Mouse (Mus musculus) natural killer cell, adult 2 months (primary cell): ENCODE measurements around the gene Ms4a18.

ENCODE experiments used
- DNase-seq, 2 experiments: peaks; one replicate each; pipeline ENCODE4 v3.0.0; 2022; ENCODE audit warnings: low spot score in 2 of 2

The Ms4a18 gene

DNA sequence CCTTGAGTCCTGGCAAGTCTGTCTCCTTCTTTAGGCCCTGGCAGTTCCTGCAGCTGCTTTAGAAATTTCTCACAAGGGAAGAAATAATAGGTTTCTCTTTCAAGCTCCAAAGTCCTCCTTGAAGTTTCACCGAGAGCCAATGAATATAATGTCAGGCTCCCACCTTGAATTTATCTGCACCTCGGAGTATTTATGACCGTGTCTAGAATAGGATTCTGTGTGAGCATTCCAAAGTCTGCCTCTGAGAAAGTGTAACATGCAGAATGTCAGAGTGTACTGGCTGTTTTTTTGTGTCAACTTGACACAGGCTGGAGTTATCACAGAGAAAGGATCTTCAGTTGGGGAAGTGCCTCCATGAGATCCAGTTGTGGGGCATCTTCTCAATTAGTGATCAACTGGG is at the start of gene Ms4a18:
Gene Ms4a18 (minus strand): TSS at position 141 of the 400 bp plus-strand sequence.
- DNase-seq: no peak

DNA sequence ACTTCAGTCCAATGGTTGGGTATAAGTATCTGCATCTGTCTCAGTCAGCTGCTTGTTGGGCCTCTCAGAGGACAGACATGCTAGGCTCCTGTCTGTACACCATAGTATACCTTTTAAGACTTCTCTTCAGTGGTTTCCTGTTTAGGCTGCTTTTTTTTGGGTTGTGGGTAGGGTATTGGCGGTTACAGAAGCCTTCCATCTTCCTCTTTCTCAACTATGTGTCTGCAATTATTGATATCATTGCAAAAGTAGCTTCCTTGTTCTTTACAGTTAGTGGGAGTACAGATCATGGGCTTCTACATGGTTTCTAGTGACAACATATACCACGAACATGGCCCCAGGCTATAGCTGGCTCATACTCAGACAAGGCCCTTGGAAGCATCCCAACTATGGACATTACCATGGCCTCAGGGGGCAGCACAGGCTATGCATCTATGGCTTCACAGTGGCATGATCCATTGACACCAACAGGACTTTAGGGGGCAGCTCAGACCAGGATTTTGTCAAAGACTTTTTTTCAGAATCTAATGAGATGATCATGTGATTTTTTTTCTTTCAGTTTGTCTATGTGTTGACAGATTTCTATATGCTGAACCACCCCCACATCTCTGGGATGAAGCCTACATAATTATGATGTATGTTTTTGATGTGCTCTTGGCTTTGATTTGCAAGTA is 47.5 kb upstream of the Ms4a18 start:
- DNase-seq: peak; percentile 44 to 50

- DNase-seq: no peak
Measured at GRCm38 (mm10) chr19:11060900-11061299, 43.1 kb upstream of the Ms4a18 start.

DNA sequence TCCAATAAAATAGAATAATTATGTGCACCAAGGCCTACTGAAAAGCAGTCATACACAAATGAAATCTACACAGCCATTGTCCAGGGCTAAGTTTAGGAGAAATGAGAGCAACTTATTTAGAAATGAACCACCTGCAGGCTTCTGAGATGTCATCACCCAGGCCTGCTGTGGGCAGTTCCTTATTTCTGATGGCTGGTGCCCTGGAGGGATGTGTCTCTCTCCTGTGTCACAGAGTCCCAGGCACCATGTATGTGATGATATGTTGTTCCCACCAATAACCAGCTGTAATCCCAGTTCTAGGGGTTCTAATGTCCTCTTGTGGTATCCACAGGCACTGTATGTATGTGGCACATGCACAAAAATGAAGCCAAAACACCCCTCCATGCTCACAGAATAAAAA is 42.1 kb upstream of the Ms4a18 start:
- DNase-seq: no peak

DNA sequence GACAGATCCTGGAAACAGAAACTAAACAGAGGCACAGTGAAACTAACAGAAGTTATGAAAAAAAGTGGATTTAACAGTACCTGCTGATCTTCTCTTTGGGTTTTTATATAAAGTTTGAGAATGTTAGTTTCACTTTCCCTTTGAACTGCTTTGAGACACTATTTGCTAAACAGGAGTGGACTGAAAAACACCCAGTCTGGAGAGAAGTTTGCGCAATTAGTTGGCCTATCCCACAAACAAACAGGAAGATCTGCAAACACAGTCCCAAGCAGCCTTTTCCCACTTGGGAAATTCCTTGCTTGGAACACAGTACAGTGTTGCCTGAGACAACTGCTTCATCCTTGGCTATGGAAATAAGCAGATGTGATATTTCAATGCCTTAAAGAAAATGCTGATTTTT is 37.9 kb upstream of the Ms4a18 start:
- peak in 1 of 2 experiments; percentile 33 for DNase-seq

DNA sequence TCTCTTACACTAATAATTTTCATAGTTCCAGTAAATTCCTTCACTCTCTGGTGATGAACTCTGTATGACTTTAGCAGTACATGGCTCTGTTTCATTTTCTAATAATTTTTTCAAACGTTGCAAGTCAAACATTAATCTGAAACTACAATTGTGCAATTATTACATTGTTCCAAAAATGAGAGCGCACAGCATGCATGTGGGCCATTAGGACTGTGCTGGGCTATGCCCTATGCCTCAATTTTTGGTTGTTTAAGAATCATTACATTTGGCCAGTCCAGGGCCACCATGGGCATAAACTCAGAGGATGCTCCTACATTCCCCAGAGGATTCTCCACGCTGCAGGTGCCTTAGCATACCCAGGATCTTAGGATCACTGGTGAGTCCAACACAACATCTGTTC is 35.4 kb upstream of the Ms4a18 start:
- DNase-seq: no peak

- peak; percentile 41 to 71 for DNase-seq
Measured at GRCm38 (mm10) chr19:11052877-11053276, 35.0 kb upstream of the Ms4a18 start.

DNA sequence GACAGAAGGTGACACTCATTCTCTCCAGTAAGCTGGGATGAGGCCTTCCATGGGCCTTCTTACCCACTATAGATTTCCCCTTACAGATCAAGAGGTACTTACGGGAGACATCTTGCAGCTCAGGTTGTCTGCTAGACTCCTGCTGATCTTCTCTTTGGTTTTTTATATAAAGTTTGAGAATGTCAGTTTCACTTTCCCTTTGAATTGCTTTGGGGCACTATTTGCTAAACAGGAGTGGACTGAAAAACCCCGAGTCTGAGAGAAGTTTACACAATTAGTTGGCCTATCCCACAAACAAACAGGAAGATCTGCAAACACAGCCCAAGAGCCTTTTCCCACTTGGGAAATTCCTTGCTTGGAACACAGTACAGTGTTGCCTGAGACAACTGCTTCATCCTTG is 32.5 kb upstream of the Ms4a18 start:
- DNase-seq: peak; percentile 29 to 56

DNA sequence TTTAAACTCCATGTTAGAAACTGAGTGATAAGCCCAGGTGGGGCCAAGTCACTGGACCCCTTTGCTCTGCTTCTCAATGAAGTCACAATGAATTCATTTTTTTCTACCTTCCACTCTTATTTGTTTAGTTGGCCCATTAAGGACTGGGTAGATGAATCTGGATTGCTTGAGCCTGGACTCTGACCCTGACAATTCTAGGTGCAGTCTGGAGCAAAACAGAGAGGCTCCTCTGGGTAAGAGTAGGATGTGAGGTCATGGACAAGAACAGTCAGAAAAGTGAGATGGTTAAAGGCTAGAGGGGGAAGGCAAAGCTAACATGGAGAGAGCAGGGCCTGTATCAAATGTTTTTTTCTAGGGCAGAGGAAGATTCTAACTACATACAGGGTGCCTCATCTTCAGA is 31.6 kb upstream of the Ms4a18 start:
- DNase-seq: no peak

GRCm38 (mm10) chr19:11048503-11048902 is 30.7 kb upstream of the Ms4a18 start:
- no peak for DNase-seq

GRCm38 (mm10) chr19:11048009-11048408 is 30.2 kb upstream of the Ms4a18 start:
- peak; percentile 44 to 53 for DNase-seq

GRCm38 (mm10) chr19:11044996-11045711 is 27.3 kb upstream of the Ms4a18 start:
- peak; percentile 64 to 76 for DNase-seq

DNA sequence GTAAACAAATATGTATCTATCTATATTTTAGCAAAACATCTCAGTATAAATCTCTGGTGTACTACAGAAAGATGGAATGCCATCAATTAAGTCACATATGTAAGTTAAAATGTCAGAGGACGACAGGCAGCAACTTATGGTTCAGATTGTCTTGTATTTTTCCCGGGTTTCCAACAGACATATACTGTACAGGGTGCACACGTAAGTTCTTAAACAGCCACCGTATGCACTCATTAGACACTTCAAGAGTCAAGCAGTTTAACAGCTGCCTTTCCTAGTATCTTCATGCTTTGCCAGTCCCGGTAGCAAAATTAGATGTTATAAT is 26.8 kb upstream of the Ms4a18 start:
- no peak for DNase-seq

GRCm38 (mm10) chr19:11037570-11037969 is 19.7 kb upstream of the Ms4a18 start:
- no peak for DNase-seq

DNA sequence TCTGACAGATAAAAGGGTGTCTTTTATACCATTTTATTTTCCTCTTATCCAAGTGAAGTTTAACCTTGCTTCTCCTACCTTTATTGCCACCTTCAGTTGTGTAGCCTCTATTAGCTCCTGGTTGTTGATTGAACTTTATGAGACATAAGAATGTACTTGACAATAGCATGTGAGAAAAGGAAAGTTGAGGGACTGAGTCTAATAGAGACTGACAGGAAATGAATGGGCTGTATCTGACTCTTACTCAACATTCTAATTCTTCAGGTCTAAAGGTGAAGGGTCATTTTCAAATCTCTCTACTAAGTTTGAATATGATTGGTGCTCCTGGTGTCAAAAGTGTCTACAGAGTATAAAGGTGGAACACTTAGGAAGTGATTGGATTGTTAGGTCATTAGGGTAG is 4.6 kb upstream of the Ms4a18 start:
- no peak for DNase-seq

GRCm38 (mm10) chr19:11017251-11017650 is 580 bp downstream of the Ms4a18 start:
- no peak for DNase-seq

- DNase-seq: no peak
Measured at GRCm38 (mm10) chr19:11015998-11016397, 1.8 kb downstream of the Ms4a18 start.

DNA sequence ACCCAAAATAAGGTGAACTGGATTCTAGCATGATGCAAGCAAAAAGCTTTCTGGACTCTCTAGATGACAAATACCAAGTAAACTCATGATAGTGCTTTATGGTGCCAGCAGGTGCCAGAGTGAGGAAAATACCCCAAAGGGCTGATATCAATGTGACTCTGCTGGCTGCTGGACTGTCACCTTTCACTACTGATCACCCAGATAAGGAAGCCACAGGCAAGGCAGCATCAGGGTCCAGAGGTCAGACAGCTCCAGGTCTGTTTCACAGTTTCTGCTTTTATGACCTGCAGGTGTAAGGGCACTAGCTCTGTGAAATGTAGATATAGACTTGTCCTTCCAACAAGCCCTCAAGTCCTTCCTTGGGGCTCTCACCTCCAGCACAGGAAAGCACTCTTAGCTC is 2.4 kb downstream of the Ms4a18 start:
- DNase-seq: peak; percentile 30 to 54

GRCm38 (mm10) chr19:10993150-10993549 is 24.7 kb downstream of the Ms4a18 start, which contains the start of gene Ms4a15:
Ms4a15 (minus strand) TSS chr19:10993250.
- peak in 1 of 2 experiments; percentile 21 for DNase-seq

GRCm38 (mm10) chr19:10991911-10992310 is 25.9 kb downstream of the Ms4a18 start:
- no peak for DNase-seq

- peak; percentile 78 to 91 for DNase-seq
Measured at GRCm38 (mm10) chr19:10990751-10991150, 27.1 kb downstream of the Ms4a18 start.

DNA sequence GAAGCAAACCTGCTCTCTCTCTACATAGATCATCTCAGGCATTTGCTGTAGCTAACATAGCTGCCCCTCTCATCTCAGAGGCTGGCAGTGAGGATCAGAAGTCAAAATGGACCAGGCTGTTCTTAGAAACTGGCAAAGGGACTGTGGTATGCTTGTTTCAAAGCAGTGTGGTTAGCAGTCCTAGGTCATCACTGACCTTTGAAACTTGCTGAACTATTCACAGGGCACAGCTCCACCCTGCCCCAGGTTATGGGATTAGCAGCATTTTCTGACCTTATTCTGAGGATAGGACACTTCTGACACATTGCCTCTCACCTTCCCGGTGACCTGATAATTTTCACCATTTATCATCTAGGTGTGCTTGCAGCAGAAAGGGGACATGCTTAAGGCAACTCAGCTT is 29.3 kb downstream of the Ms4a18 start:
- DNase-seq: peak; percentile 34 to 62

DNA sequence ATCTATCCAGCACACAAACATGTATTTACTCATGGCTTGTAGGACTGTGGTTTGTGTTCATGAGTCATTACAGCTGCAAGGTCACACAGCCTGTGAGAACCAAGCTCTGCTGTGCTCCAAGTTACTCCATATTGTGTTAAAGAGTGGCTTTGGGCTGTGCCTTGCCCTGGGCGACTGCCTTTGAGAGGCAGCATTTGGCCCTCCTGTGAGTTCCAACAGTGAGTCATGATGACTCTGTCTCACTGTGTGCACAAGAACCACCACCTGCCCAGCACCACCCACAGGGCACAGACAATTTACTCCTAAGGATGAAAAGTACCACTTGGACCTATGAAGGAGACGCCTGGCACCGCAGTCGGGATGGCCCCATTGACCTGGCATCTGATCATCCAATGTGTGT is 31.9 kb downstream of the Ms4a18 start:
- DNase-seq: peak; percentile 38 to 66
